Mouse (Mus musculus) erythroblast, embryonic 14.5 days (primary cell): ENCODE results near the gene Dclk3. TPM values are rescaled to one million over a fixed set of nuclear protein-coding genes. Genes with fewer than 3 reads are reported as not detected.

Experiments used
- H3K27me3 ChIP-seq: 2 replicates; pipeline ENCODE4 v1.6.1; 2012; ENCODE audit warnings: inconsistent platforms; ENCODE audit not compliant: control insufficient read depth
- H3K36me3 ChIP-seq: 2 replicates; pipeline ENCODE4 v1.6.1; 2012; ENCODE audit warnings: mild to moderate bottlenecking, inconsistent platforms; ENCODE audit not compliant: control insufficient read depth
- H3K4me1 ChIP-seq: 2 replicates; pipeline ENCODE4 v1.6.1; 2012; ENCODE audit warnings: inconsistent platforms; ENCODE audit not compliant: control insufficient read depth
- H3K4me3 ChIP-seq: replicated peaks from 2 replicates; pipeline ENCODE3; 2012; ENCODE audit warnings: moderate library complexity, mild to moderate bottlenecking, inconsistent platforms
- H3K9me3 ChIP-seq: 2 replicates; pipeline ENCODE4 v1.6.1; 2012; ENCODE audit warnings: low read length, inconsistent platforms, mixed read lengths; ENCODE audit not compliant: control insufficient read depth
- GATA1 ChIP-seq: IDR thresholded peaks from 2 replicates; pipeline ENCODE4 v1.6.1; 2012; ENCODE audit warnings: low read length, inconsistent platforms, mixed read lengths
- TAL1 ChIP-seq: IDR thresholded peaks from 3 replicates; pipeline ENCODE4 v1.6.1; 2012; ENCODE audit warnings: low read length, inconsistent platforms, mixed read lengths
- polyA plus RNA-seq: library from polyadenylated mRNA; stranded (reverse); fragments of >175 nt; gene quantifications from 2 replicates; pipeline ENCODE4 v1.2.3, GENCODE M21; 2012

Gene Dclk3
- polyA plus RNA-seq, 1 experiment = not detected

GRCm38 (mm10) chr9:111474458-111474745 lies 35.5 kb downstream of the Dclk3 start:
- no peaks in the 10 kb centered on the region for H3K4me1 ChIP-seq
- no peaks in the 10 kb centered on the region for H3K36me3 ChIP-seq
- no peaks in the 10 kb centered on the region for H3K27me3 ChIP-seq
- no peak for TF ChIP-seq GATA1
- no peak for TF ChIP-seq TAL1
- no peak overlapping the region for H3K4me3 ChIP-seq
- H3K9me3 ChIP-seq = no peaks in the 10 kb centered on the region

- H3K9me3 ChIP-seq = no peaks in the 10 kb centered on the region
- TF ChIP-seq GATA1 (no peak), TAL1 (no peak)
- H3K27me3 ChIP-seq = no peaks in the 10 kb centered on the region
Measured at GRCm38 (mm10) chr9:111475281-111475680, 36.4 kb downstream of the Dclk3 start.

DNA sequence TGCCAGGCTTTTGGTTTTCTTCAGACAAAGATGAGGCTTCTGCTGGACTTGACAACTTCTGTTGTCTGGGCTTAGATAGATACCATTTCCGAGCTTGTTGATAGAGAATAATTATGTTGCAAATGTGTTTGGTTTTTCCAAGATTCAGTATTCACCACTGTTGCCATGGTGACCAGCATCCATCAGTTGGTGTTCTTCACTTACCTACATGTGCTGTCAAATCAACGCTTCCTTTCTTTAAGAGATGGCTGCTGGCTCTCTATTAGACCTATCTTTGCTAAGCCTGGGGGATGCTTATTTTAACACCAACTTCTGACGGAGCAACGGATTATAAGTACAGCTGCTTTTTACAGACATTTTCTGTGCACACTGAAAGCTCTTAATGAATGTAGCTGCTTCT lies 37.1 kb downstream of the Dclk3 start:
- TF ChIP-seq GATA1 = no peak
- no peak for TF ChIP-seq TAL1
- H3K4me3 ChIP-seq = no peak overlapping the region
- no peaks in the 10 kb centered on the region for H3K9me3 ChIP-seq
- no peaks in the 10 kb centered on the region for H3K4me1 ChIP-seq
- no peaks in the 10 kb centered on the region for H3K27me3 ChIP-seq
- no peaks in the 10 kb centered on the region for H3K36me3 ChIP-seq

More at GRCm38 (mm10) chr9:111475281-111475680, 36.4 kb downstream of the Dclk3 start:
- no peak overlapping the region for H3K4me3 ChIP-seq
- H3K4me1 ChIP-seq = no peaks in the 10 kb centered on the region
- no peaks in the 10 kb centered on the region for H3K36me3 ChIP-seq

DNA sequence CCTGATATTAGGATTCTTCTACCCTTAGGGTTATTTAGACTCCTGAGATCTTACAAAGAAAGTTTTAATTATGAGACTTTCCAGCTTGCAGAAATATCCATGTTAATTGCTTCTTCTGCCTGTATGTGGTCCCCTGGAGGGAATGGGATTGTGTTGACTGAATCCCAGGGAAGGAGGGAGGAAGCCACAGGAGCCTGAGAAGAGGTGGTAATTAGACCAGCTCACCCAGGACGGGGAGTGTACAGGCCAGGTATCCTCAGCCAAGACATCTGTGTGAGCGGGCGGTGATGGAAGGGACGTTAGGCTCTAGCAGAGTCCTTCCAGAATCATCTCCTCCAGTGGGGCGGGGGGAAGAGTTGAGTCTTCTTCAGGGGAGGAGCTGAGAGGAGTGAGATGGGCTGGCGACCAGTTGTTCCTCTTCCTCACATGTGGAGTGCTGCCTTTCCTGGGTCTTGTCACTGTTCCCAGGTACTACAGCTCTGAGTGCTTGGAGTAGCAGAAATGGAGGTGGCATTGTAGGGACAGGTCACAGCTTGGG lies 37.7 kb downstream of the Dclk3 start:
- H3K9me3 ChIP-seq = no peaks in the 10 kb centered on the region
- no peaks in the 10 kb centered on the region for H3K36me3 ChIP-seq
- no peaks in the 10 kb centered on the region for H3K27me3 ChIP-seq
- H3K4me3 ChIP-seq = no peak overlapping the region
- H3K4me1 ChIP-seq = no peaks in the 10 kb centered on the region
- no peak for TF ChIP-seq TAL1
- no peak for TF ChIP-seq GATA1

DNA sequence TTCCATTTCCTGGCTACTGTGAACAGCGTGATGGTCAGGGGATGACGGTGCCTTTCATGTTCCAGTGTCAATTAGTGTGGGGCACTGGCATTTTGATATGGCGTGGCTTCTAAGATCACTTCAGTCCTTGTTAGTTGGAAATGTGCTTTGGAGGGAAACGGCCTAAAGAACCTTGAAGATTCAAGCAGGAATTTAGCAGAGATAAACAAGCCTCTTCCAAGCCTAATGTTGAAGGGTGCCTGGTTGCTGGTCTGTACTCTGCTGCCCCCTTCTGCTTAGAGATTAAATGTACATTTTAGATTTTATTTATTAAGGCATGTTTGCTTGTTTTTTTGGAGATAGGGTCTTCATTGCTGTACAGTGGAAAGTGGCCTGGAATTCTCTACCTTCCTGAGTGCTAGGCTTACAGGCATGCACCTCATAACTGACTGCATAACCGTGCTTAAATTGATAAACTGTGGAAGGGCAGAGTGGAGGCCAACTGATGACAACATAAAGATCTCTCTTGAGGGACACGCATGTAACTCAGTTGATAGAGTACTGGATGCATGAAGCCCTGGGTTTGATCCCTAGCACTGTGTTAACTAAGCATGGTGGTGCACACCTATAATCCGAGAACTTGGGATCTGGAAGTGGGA lies 40.1 kb downstream of the Dclk3 start:
- no peaks in the 10 kb centered on the region for H3K9me3 ChIP-seq
- H3K4me3 ChIP-seq = no peak overlapping the region
- H3K4me1 ChIP-seq = no peaks in the 10 kb centered on the region
- no peak for TF ChIP-seq GATA1
- no peak for TF ChIP-seq TAL1
- H3K27me3 ChIP-seq = no peaks in the 10 kb centered on the region
- no peaks in the 10 kb centered on the region for H3K36me3 ChIP-seq

GRCm38 (mm10) chr9:111481011-111481410 lies 42.1 kb downstream of the Dclk3 start:
- H3K4me3 ChIP-seq = no peak overlapping the region
- TF ChIP-seq TAL1 = no peak
- no peak for TF ChIP-seq GATA1
- H3K36me3 ChIP-seq = no peaks in the 10 kb centered on the region
- no peaks in the 10 kb centered on the region; the same call in 1 of the 2 replicates for H3K9me3 ChIP-seq
- H3K27me3 ChIP-seq = no peaks in the 10 kb centered on the region
- no peaks in the 10 kb centered on the region for H3K4me1 ChIP-seq

GRCm38 (mm10) chr9:111486645-111487477 lies 48.0 kb downstream of the Dclk3 start:
- no peak for TF ChIP-seq GATA1
- no peak for TF ChIP-seq TAL1
- Histone ChIP-seq H3K9me3 (no peaks in the 10 kb centered on the region; the same call in 1 of the 2 replicates), H3K4me3 (no peak overlapping the region), H3K27me3 (peaks cover 2% of the 10 kb centered on the region; the same call in 1 of the 2 replicates), H3K36me3 (no peaks in the 10 kb centered on the region), H3K4me1 (no peaks in the 10 kb centered on the region)

- H3K27me3 ChIP-seq = peaks cover 2% of the 10 kb centered on the region; the same call in 1 of the 2 replicates
- H3K4me3 ChIP-seq = no peak overlapping the region
- no peaks in the 10 kb centered on the region for H3K4me1 ChIP-seq
- H3K36me3 ChIP-seq = no peaks in the 10 kb centered on the region
- no peaks in the 10 kb centered on the region; the same call in 1 of the 2 replicates for H3K9me3 ChIP-seq
- no peak for TF ChIP-seq GATA1
- TF ChIP-seq TAL1 = no peak
Measured at GRCm38 (mm10) chr9:111490583-111490982, 51.7 kb downstream of the Dclk3 start.

DNA sequence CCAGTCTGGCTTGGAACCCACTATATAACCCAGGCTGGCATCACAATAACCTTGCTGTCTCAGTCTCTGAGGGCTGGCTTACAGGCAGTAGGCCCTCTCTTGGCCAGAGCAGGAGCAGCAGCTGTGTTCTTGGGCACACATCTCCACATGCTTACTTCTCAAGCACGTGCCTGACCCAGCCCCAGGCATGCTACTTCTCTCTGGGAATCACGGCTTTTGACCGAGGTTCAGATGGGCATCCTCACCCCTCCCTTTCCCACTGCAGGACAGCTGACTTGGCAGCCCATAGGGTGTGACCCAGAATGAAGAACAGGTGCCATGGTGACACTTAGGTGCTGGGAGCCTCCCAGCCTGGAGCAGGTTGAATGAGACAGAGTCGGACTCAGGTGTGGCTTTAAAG lies 52.4 kb downstream of the Dclk3 start:
- no peak overlapping the region for H3K4me3 ChIP-seq
- H3K4me1 ChIP-seq = no peaks in the 10 kb centered on the region
- H3K9me3 ChIP-seq = no peaks in the 10 kb centered on the region
- H3K27me3 ChIP-seq = peaks cover 2% of the 10 kb centered on the region; the same call in 1 of the 2 replicates
- TF ChIP-seq GATA1 (no peak), TAL1 (no peak)
- H3K36me3 ChIP-seq = no peaks in the 10 kb centered on the region
